25 mouse cellular contexts compared by ENCODE assay signal in the genomic region with DNA sequence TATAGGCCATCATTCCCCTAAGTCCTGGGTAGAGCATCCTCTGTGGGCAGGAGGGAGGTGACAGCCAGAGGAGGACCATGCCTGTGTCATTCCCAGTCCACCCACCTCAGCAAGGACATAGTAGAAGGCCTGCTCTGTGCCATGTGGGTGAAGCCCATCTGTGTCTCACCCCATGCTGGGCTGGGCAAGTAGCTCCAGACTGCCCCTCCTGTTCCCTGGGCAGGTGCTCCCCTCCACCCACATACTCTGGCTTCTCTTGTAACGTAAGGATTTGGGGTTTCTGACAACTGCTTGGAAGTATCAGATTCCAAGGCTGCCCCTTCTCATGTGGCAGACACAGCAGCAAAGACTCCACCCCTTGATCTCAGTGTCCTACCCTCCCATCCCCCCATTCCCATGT.
"Had no signal": no experiment of that assay in that cellular context is flagged by ENCODE, and none has a peak within 500 bp of the region (broad histone marks: within the 10 kb centered on the region; RNA-seq: fewer than 3 reads in every experiment).

No protein-coding gene starts in this region.

- H3K4me3 ChIP-seq: liver, embryonic 12.5 days; liver, embryonic 15.5 days; lung, embryonic 15.5 days; megakaryocyte, embryonic 14.5 days; midbrain, embryonic 10.5 days; midbrain, embryonic 13.5 days; neural tube, embryonic 12.5 days; neural tube, embryonic 15.5 days; stomach, embryonic 15.5 days had no signal

- DNase-seq: kidney, adult 2 months; kidney, postnatal 14 days; kidney, postnatal 4 days; left cerebral cortex, postnatal 4 days; liver; lung, adult 18-20 months; lung, postnatal 10 days; lung, postnatal 36 days; retina, postnatal 1 day; right cerebral cortex, postnatal 25 days; spleen, adult 18-20 months; thymus, adult 18-20 months; thymus, postnatal 14 days; thymus, postnatal 4 days had no signal

- ATAC-seq: intestine, postnatal 0 days; liver, embryonic 12.5 days; midbrain, embryonic 13.5 days; midbrain, embryonic 16.5 days had no signal

- H3K27me3 ChIP-seq: liver, embryonic 12.5 days; liver, embryonic 15.5 days; lung, embryonic 15.5 days; neural tube, embryonic 12.5 days; neural tube, embryonic 15.5 days; stomach, embryonic 15.5 days had no signal

- H3K27ac ChIP-seq: liver, embryonic 12.5 days; liver, embryonic 15.5 days; lung, embryonic 15.5 days; midbrain, embryonic 10.5 days; midbrain, embryonic 13.5 days; neural tube, embryonic 12.5 days; neural tube, embryonic 15.5 days; stomach, embryonic 15.5 days had no signal

- H3K4me2 ChIP-seq: liver, embryonic 12.5 days; liver, embryonic 15.5 days; lung, embryonic 15.5 days; midbrain, embryonic 13.5 days; neural tube, embryonic 12.5 days; neural tube, embryonic 15.5 days; stomach, embryonic 15.5 days had no signal

- H3K9me3 ChIP-seq: liver, embryonic 12.5 days; liver, embryonic 15.5 days; lung, embryonic 15.5 days; megakaryocyte, embryonic 14.5 days; midbrain, embryonic 10.5 days; midbrain, embryonic 13.5 days; neural tube, embryonic 12.5 days; neural tube, embryonic 15.5 days; stomach, embryonic 15.5 days had no signal

- H3K4me1 ChIP-seq: liver, embryonic 12.5 days; liver, embryonic 15.5 days; lung, embryonic 15.5 days; stomach, embryonic 15.5 days had no signal

- H3K36me3 ChIP-seq: liver, embryonic 12.5 days; liver, embryonic 15.5 days; lung, embryonic 15.5 days; midbrain, embryonic 10.5 days; midbrain, embryonic 13.5 days; neural tube, embryonic 12.5 days; neural tube, embryonic 15.5 days; stomach, embryonic 15.5 days had no signal

- H3K9ac ChIP-seq: liver, embryonic 12.5 days; liver, embryonic 15.5 days; lung, embryonic 15.5 days; midbrain, embryonic 13.5 days; neural tube, embryonic 12.5 days; neural tube, embryonic 15.5 days; stomach, embryonic 15.5 days had no signal
